Mouse (Mus musculus) megakaryocyte progenitor cell, adult 5-6 weeks (primary cell): Measurements from ENCODE around the gene Clec10a. TPM values are rescaled to one million over a fixed set of nuclear protein-coding genes. Genes with fewer than 3 reads are reported as not detected.

Source experiments
- ATAC-seq: replicated peaks from 2 replicates; pipeline ENCODE4 v1.8.0; 2016; ENCODE audit warnings: mild to moderate bottlenecking, moderate TSS enrichment, inconsistent platforms; ENCODE audit not compliant: poor library complexity
- total RNA-seq, 2 experiments: library from RNA; stranded (forward) in 1 of 2; stranded (reverse) in 1 of 2; fragments of 157-497, 149-512 nt in 1 of 2; fragments of 200-1000 nt in 1 of 2; gene quantifications; 2 replicates each; pipeline versions ENCODE4 v1.2.3 to v1.2.4; 2015 to 2017

The Clec10a gene
- total RNA-seq, 2 experiments from 2014 or later: 4.4 to 7.5 TPM

DNA sequence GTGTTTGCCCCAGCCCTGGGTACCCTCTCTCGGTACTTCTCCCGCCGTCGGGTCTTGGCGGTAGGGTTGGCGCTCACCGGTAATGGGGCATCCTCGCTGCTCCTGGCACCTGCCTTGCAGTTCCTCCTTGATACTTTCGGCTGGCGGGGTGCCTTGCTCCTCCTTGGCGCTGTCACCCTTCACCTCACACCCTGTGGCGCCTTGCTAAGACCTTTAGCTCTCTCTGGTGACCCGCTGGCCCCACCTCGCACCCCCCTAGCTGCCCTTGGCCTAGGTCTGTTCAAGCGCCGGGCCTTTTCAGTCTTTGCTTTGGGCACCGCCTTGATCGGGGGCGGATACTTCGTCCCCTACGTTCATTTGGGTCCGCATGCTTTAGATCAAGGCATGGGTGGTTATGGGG, 59.3 kb downstream of the Clec10a start:
- ATAC-seq: no peak

- ATAC-seq: no peak
Measured at GRCm38 (mm10) chr11:70216103-70216502, 60.1 kb downstream of the Clec10a start.

- no peak for ATAC-seq
Measured at GRCm38 (mm10) chr11:70218039-70218438, 62.0 kb downstream of the Clec10a start.

GRCm38 (mm10) chr11:70218741-70219470, 62.9 kb downstream of the Clec10a start:
- no peak for ATAC-seq

- no peak for ATAC-seq
Measured at GRCm38 (mm10) chr11:70219873-70220272, 63.9 kb downstream of the Clec10a start.

DNA sequence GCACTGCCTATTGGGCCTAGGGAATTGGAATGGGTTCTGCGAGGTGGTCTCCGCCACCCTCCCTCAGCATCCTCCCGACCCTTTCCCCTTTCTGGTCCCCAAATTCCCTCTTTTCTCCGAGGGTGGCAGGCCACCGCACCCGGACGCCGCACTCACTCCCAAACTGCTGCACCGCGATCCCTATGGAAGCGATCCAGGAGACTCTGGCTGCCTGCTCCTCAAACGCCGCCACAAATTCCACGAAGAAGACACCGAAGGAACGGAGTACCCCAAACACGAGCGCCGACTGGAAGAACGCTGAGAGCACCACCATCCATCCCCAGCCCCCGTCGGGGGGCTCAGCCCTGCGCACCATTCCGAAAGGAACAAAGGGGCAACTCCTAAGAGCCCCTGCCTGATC, 64.3 kb downstream of the Clec10a start:
- no peak for ATAC-seq

Other genes with a start within 250 kb of the Clec10a start
- gene Gps2, start 242.3 kb upstream of the Clec10a start, total RNA-seq (2015): 106 and 114 TPM in 2 replicates
- gene Gps2, start 242.3 kb upstream of the Clec10a start, total RNA-seq (2017): 46.2 and 56.3 TPM in 2 replicates
- gene Eif5a, start 234.2 kb upstream of the Clec10a start, total RNA-seq (2015): 1,355 and 1,412 TPM in 2 replicates
- gene Eif5a, start 234.2 kb upstream of the Clec10a start, total RNA-seq (2017): 1,221 and 1,257 TPM in 2 replicates
- 0.32 TPM in 1 of 2 replicates, not detected in the other for gene Ybx2, start 220.4 kb upstream of the Clec10a start, total RNA-seq (2015)
- not detected in 2 replicates for gene Ybx2, start 220.4 kb upstream of the Clec10a start, total RNA-seq (2017)
- gene Slc2a4, start 208.0 kb upstream of the Clec10a start, total RNA-seq (2015): 0.22 TPM in 1 of 2 replicates, not detected in the other
- gene Slc2a4, start 208.0 kb upstream of the Clec10a start, total RNA-seq (2017): not detected in 2 replicates
- gene Cldn7, start 191.4 kb upstream of the Clec10a start, total RNA-seq (2015): not detected in 2 replicates
- gene Cldn7, start 191.4 kb upstream of the Clec10a start, total RNA-seq (2017): not detected in 2 replicates
- gene Ctdnep1, start 175.0 kb upstream of the Clec10a start, total RNA-seq (2015): 131 and 135 TPM in 2 replicates
- 28.7 and 33.7 TPM in 2 replicates for gene Ctdnep1, start 175.0 kb upstream of the Clec10a start, total RNA-seq (2017)
- 110 and 129 TPM in 2 replicates for gene Elp5, start 173.7 kb upstream of the Clec10a start, total RNA-seq (2015)
- 57.5 and 66.1 TPM in 2 replicates for gene Elp5, start 173.7 kb upstream of the Clec10a start, total RNA-seq (2017)
- 387 and 444 TPM in 2 replicates for gene Gabarap, start 165.1 kb upstream of the Clec10a start, total RNA-seq (2015)
- 242 and 274 TPM in 2 replicates for gene Gabarap, start 165.1 kb upstream of the Clec10a start, total RNA-seq (2017)
- gene Phf23, start 160.4 kb upstream of the Clec10a start, total RNA-seq (2015): 34.5 and 37.9 TPM in 2 replicates
- 31.7 and 40.0 TPM in 2 replicates for gene Phf23, start 160.4 kb upstream of the Clec10a start, total RNA-seq (2017)
- gene Dvl2, start 155.6 kb upstream of the Clec10a start, total RNA-seq (2015): 9.5 and 9.8 TPM in 2 replicates
- gene Dvl2, start 155.6 kb upstream of the Clec10a start, total RNA-seq (2017): 9.5 and 14.7 TPM in 2 replicates
- gene Acadvl, start 140.8 kb upstream of the Clec10a start, total RNA-seq (2015): 28.7 and 45.7 TPM in 2 replicates
- 43.6 and 49.1 TPM in 2 replicates for gene Acadvl, start 140.8 kb upstream of the Clec10a start, total RNA-seq (2017)
- gene Dlg4, start 139.3 kb upstream of the Clec10a start, total RNA-seq (2015): 5.8 and 6.7 TPM in 2 replicates
- gene Dlg4, start 139.3 kb upstream of the Clec10a start, total RNA-seq (2017): 3.8 and 4.1 TPM in 2 replicates
- gene Asgr1, start 102.1 kb upstream of the Clec10a start, total RNA-seq (2015): not detected in 2 replicates
- not detected in 2 replicates for gene Asgr1, start 102.1 kb upstream of the Clec10a start, total RNA-seq (2017)
- gene Asgr2, start 63.6 kb upstream of the Clec10a start, total RNA-seq (2015): not detected in 2 replicates
- gene Asgr2, start 63.6 kb upstream of the Clec10a start, total RNA-seq (2017): 0.62 TPM in 1 of 2 replicates, not detected in the other
- 25.7 and 30.7 TPM in 2 replicates for gene Mgl2, start 25.9 kb upstream of the Clec10a start, total RNA-seq (2015)
- 29.3 and 36.6 TPM in 2 replicates for gene Mgl2, start 25.9 kb upstream of the Clec10a start, total RNA-seq (2017)
- not detected in 2 replicates for gene Slc16a11, start 56.6 kb downstream of the Clec10a start, total RNA-seq (2015)
- not detected in 2 replicates for gene Slc16a11, start 56.6 kb downstream of the Clec10a start, total RNA-seq (2017)
- 4.4 and 7.0 TPM in 2 replicates for gene Slc16a13, start 64.9 kb downstream of the Clec10a start, total RNA-seq (2015)
- 2.5 and 4.6 TPM in 2 replicates for gene Slc16a13, start 64.9 kb downstream of the Clec10a start, total RNA-seq (2017)
- gene Bcl6b, start 73.6 kb downstream of the Clec10a start, total RNA-seq (2015): 0.17 TPM in 1 of 2 replicates, not detected in the other
- not detected in 2 replicates for gene Bcl6b, start 73.6 kb downstream of the Clec10a start, total RNA-seq (2017)
- gene 0610010K14Rik, start 81.7 kb downstream of the Clec10a start, total RNA-seq (2015): 73.4 and 77.3 TPM in 2 replicates
- gene 0610010K14Rik, start 81.7 kb downstream of the Clec10a start, total RNA-seq (2017): 24.4 and 31.2 TPM in 2 replicates
- gene Gm21988, start 83.6 kb downstream of the Clec10a start, total RNA-seq (2015): 3.4 and 4.1 TPM in 2 replicates
- gene Gm21988, start 83.6 kb downstream of the Clec10a start, total RNA-seq (2017): 0.10 and 2.4 TPM in 2 replicates
- gene Rnasek, start 83.6 kb downstream of the Clec10a start, total RNA-seq (2015): 134 and 151 TPM in 2 replicates
- gene Rnasek, start 83.6 kb downstream of the Clec10a start, total RNA-seq (2017): 19.3 and 29.4 TPM in 2 replicates
- 0.27 TPM in 1 of 2 replicates, not detected in the other for gene Alox12, start 99.2 kb downstream of the Clec10a start, total RNA-seq (2015)
- not detected in 2 replicates for gene Alox12, start 99.2 kb downstream of the Clec10a start, total RNA-seq (2017)
- 0.39 TPM in 1 of 2 replicates, not detected in the other for gene Alox12e, start 166.4 kb downstream of the Clec10a start, total RNA-seq (2015)
- not detected in 2 replicates for gene Alox12e, start 166.4 kb downstream of the Clec10a start, total RNA-seq (2017)
- gene Alox15, start 195.8 kb downstream of the Clec10a start, total RNA-seq (2015): 1.4 and 1.6 TPM in 2 replicates
- gene Alox15, start 195.8 kb downstream of the Clec10a start, total RNA-seq (2017): 1.2 TPM in 2 replicates